Mouse (Mus musculus): ENCODE results near the gene Exosc3.

The Exosc3 gene

DNA sequence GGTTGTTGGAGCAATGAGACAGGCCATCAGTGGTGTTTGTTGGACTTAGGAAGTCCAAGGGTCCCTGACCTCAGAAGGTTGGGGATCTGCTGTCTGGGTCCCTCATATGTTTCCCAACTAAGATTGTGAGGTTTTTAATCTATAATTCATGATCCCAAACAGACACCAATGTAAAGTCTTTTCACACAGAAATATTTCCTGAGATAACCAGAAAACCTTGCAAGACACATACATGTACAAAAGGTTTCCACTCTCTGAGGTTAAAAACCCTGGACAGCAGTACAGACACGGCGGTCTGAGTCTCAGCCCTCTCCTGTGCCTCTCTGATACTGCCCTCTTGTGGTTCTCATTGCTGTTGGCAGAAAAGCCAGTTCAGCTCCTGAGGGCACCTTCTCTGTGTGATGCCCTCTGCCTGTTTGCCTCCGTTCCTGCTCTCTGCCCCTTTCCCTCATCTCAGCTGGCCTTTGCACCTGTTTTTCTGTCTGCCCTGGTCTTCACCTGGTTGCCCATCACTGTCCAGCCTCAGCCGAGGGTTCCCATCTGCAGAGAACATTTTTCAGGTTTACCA lies 62.5 kb downstream of the Exosc3 start:
- DNase-seq (ENCODE audit: low spot score), result peak; percentile 76

DNA sequence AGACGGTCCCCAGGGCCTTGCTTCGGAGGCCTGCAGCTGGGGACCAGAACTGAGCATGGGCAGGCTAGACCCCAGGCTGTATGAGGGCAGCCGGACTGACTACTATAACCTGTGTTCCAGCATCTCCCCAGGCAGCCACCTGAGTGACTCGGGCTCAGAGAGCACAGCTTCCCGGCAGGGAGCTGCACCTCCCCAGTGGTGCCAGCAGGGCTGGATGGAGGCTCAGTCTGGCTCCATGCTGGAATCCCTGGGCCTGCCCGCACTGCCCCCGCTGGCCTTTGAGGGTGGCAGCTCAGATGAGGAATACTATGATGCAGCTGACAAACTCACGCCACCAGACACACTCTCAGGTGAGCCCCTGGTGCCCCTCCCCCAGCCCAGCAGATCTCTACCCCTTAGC lies 63.2 kb downstream of the Exosc3 start:
- DNase-seq (ENCODE audit: low spot score), result no peak

DNA sequence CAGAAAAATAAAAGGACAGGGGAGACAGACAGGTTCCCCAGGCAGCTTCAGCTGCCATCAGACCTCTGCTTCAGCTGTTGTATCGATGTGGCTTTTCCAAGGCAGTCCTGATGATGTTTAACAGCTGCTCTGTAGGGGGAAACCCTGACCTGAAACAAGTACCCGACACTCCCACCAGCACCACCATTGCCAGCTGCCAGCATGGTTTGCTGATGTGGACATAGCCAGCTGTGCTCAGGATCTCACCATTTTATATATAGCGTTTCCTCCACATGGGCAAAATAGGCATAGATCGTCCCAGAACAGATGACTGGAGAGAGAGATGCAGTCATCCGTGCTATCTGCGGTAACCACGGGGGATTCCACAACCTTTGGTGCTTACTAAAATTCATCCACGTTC lies 66.8 kb downstream of the Exosc3 start:
- no peak for DNase-seq (ENCODE audit: low spot score)

DNA sequence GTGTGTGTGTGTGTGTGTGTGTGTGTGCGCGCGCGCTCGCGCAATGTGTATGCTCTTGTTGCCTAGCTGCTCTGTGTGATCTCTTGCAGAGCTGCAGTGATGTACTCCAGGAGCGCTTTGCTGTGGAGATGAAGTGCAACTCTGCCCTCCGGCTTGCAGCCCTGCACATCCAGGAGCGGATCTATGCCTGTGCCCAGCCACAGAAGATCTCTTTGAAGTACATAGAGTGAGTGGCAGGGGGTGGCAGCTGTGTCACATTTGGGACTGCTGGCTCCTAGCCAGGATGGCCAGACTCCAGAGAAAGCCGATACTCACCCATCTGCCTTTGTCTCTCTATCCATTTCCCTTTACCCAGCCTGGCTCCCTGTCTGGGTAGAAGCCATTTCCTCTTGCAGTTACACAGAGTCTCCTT lies 71.5 kb downstream of the Exosc3 start:
- no peak for DNase-seq (ENCODE audit: low spot score)

DNA sequence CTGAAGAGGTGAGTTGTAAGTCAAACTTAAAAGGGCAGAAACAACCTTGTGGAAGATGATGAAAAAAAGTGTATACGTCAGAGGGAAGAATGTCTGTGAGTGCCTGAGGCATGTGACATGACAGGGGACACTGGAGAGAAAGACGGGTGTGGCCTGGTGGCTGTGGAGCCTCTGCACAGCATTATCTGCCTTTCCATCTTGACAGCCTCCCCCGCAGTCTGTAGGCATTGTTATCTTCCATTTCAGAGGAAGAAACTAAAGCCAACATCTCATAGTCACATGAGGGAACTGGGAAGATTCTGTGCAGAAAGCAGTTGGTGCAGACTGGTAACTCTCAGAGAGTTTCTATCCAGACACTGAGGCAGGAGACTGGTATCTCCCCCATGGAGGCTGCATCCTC lies 74.6 kb downstream of the Exosc3 start:
- no peak for DNase-seq (ENCODE audit: low spot score)
